11 mouse cellular contexts compared by ENCODE assay signal in the genomic region with DNA sequence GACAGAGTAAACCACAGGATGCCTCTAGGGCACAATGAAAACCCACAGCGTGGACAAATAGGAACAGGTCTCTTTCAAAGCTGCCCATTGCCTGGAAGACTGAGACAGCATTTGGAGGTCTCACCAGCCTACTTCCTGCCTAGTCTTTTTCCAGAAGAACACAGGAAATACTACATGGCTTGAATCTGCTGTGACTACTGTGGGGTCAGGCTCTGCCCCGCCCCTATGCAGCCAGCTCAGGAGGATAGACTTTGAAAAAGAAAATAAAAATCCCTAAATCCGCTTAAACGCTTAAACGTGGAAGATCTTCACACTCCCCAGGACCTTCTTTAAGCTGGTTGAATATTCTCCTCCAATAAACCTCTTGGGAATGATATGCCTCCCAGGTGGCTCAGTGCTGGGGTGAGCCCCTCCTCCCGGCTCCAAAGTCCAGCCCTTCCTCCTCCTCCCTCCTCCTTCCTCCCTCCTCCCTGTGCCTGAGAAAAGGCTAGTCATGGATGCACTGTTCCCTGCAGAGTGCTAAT. TPM values are rescaled to one million over a fixed set of nuclear protein-coding genes. Genes with fewer than 3 reads are reported as not detected.
DNase-seq lines count a peak whose midpoint lies in the region; ATAC-seq and TF ChIP-seq lines count a peak whose summit lies in the region.
"Had no signal": no experiment of that assay in that cellular context is flagged by ENCODE, and none has a peak within 500 bp of the region (broad histone marks: within the 10 kb centered on the region; RNA-seq: fewer than 3 reads in every experiment).

No protein-coding gene starts in this region.

- no peaks in the 10 kb centered on the region for H3K36me3 ChIP-seq in hindbrain, postnatal 0 days (ENCODE audit: insufficient read depth, low read length)
- no peaks in the 10 kb centered on the region for H3K36me3 ChIP-seq in hindbrain, embryonic 12.5 days
- no peaks in the 10 kb centered on the region for H3K36me3 ChIP-seq in kidney, embryonic 15.5 days
- H3K36me3 ChIP-seq in neural tube, embryonic 13.5 days = no peaks in the 10 kb centered on the region
- H3K36me3 ChIP-seq: liver, embryonic 15.5 days had no signal

- no peak for DNase-seq in hindbrain, postnatal 0 days (ENCODE audit: low spot score)
- DNase-seq in embryo, embryonic 9.5 days (ENCODE audit: extremely low spot score) = peak; percentile 25
- no peak for DNase-seq in T-cell, adult 2 months (ENCODE audit: low spot score)
- no peak for DNase-seq in thymus, postnatal 36 days
- DNase-seq in cerebellum, adult 9-10 months = no peak

- no peaks in the 10 kb centered on the region for H3K27me3 ChIP-seq in hindbrain, postnatal 0 days (ENCODE audit: insufficient read depth, low read length)
- H3K27me3 ChIP-seq in hindbrain, embryonic 12.5 days = no peaks in the 10 kb centered on the region
- no peaks in the 10 kb centered on the region for H3K27me3 ChIP-seq in kidney, embryonic 15.5 days
- no peaks in the 10 kb centered on the region for H3K27me3 ChIP-seq in neural tube, embryonic 13.5 days
- H3K27me3 ChIP-seq: liver, embryonic 15.5 days had no signal

- H3K4me1 ChIP-seq in hindbrain, postnatal 0 days (ENCODE audit: insufficient read depth, low read length) = no peaks in the 10 kb centered on the region; the same call in 1 of the 2 replicates
- H3K4me1 ChIP-seq in hindbrain, embryonic 12.5 days = peaks cover 6% of the 10 kb centered on the region
- H3K4me1 ChIP-seq in kidney, embryonic 15.5 days = peaks cover 20% of the 10 kb centered on the region
- peaks cover 29% of the 10 kb centered on the region for H3K4me1 ChIP-seq in neural tube, embryonic 13.5 days (replicated peaks)
- H3K4me1 ChIP-seq: liver, embryonic 15.5 days had no signal

- 0 out of 2 replicates have a peak overlapping the region, but pooled peaks have one; percentile 5 for H3K4me2 ChIP-seq in hindbrain, postnatal 0 days (ENCODE audit: low read depth, low read length)
- no peak overlapping the region for H3K4me2 ChIP-seq in hindbrain, embryonic 12.5 days (replicated peaks)
- H3K4me2 ChIP-seq in kidney, embryonic 15.5 days = peak overlapping the region; percentile 44
- no peak overlapping the region for H3K4me2 ChIP-seq in neural tube, embryonic 13.5 days
- H3K4me2 ChIP-seq: liver, embryonic 15.5 days had no signal

- ATAC-seq in hindbrain, postnatal 0 days = no peak
- ATAC-seq in hindbrain, embryonic 12.5 days (ENCODE audit: low FRiP score) = no peak; the same call in 1 of the 2 replicates
- ATAC-seq in kidney, embryonic 15.5 days (replicated peaks; ENCODE audit: low FRiP score) = peak; percentile 87
- ATAC-seq in neural tube, embryonic 13.5 days (ENCODE audit: low read depth) = no peak

- no peak overlapping the region for H3K4me3 ChIP-seq in hindbrain, postnatal 0 days (ENCODE audit: low read length)
- H3K4me3 ChIP-seq in hindbrain, embryonic 12.5 days = no peak overlapping the region
- peak overlapping the region; percentile 16 for H3K4me3 ChIP-seq in kidney, embryonic 15.5 days (replicated peaks)
- H3K4me3 ChIP-seq in neural tube, embryonic 13.5 days = no peak overlapping the region
- H3K4me3 ChIP-seq: liver, embryonic 15.5 days had no signal

- H3K9ac ChIP-seq in hindbrain, postnatal 0 days (replicated peaks; ENCODE audit: low read length) = no peak overlapping the region
- no peak overlapping the region for H3K9ac ChIP-seq in hindbrain, embryonic 12.5 days
- no peak overlapping the region for H3K9ac ChIP-seq in kidney, embryonic 15.5 days
- H3K9ac ChIP-seq in neural tube, embryonic 13.5 days = no peak overlapping the region
- H3K9ac ChIP-seq: liver, embryonic 15.5 days had no signal

- WGBS in hindbrain, postnatal 0 days = 24% methylated on average over 6 of the region's 6 CpGs
- 29% methylated on average over 6 of the region's 6 CpGs for WGBS in hindbrain, embryonic 12.5 days
- WGBS in kidney, embryonic 15.5 days = 13% methylated on average over 6 of the region's 6 CpGs
- WGBS in neural tube, embryonic 13.5 days = 16% methylated on average over 6 of the region's 6 CpGs

- no peak for TF ChIP-seq CTCF in hindbrain, postnatal 0 days (IDR thresholded peaks at IDR 0.05; ENCODE audit: low read depth)

- no peak overlapping the region for H3K27ac ChIP-seq in hindbrain, postnatal 0 days
- H3K27ac ChIP-seq in hindbrain, embryonic 12.5 days = no peak overlapping the region
- H3K27ac ChIP-seq in kidney, embryonic 15.5 days = peak overlapping the region; percentile 69
- 0 out of 2 replicates have a peak overlapping the region, but pooled peaks have one; percentile 9 for H3K27ac ChIP-seq in neural tube, embryonic 13.5 days (replicated peaks)
- H3K27ac ChIP-seq: liver, embryonic 15.5 days had no signal

- no peaks in the 10 kb centered on the region for H3K9me3 ChIP-seq in hindbrain, postnatal 0 days (ENCODE audit: low read length)
- H3K9me3 ChIP-seq in hindbrain, embryonic 12.5 days (replicated peaks) = no peaks in the 10 kb centered on the region
- no peaks in the 10 kb centered on the region for H3K9me3 ChIP-seq in kidney, embryonic 15.5 days (replicated peaks)
- H3K9me3 ChIP-seq in neural tube, embryonic 13.5 days = no peaks in the 10 kb centered on the region
- H3K9me3 ChIP-seq: liver, embryonic 15.5 days had no signal

RNA-seq across cellular contexts. Expression of gene Mapt, which starts 15.0 kb away (rescaled TPM):
- total RNA-seq in hindbrain, postnatal 0 days (2014; rRNA removed) = 473 and 516 TPM in 2 replicates
- polyA plus RNA-seq in hindbrain, postnatal 0 days (2015; fragmentation: Nextera tagmentation; extraction: Ambion mirVana) = 966 and 1,028 TPM in 2 replicates
- 235 and 248 TPM in 2 replicates for polyA plus RNA-seq in hindbrain, embryonic 12.5 days (2016; fragmentation: Nextera tagmentation; extraction: Ambion mirVana)
- polyA plus RNA-seq in kidney, embryonic 15.5 days (2015; fragmentation: Nextera tagmentation; extraction: Ambion mirVana) = 9.8 and 13.6 TPM in 2 replicates
- 665 and 688 TPM in 2 replicates for polyA plus RNA-seq in neural tube, embryonic 13.5 days (2015; fragmentation: Nextera tagmentation; extraction: Ambion mirVana)
- total RNA-seq: common myeloid progenitor, adult 5-6 weeks; hematopoietic stem cell, adult 5-6 weeks had no signal

Comparison
In these comparisons a context has a peak if more than half of its experiments do, and no peak if none do; other contexts are left out.
1. H3K4me2 ChIP-seq: peak in hindbrain, postnatal 0 days (single experiment) and kidney, embryonic 15.5 days (single experiment); none in hindbrain, embryonic 12.5 days (single experiment) and neural tube, embryonic 13.5 days (single experiment).
2. H3K27ac ChIP-seq: peak in kidney, embryonic 15.5 days (single experiment) and neural tube, embryonic 13.5 days (single experiment); none in hindbrain, postnatal 0 days (single experiment) and hindbrain, embryonic 12.5 days (single experiment).
3. RNA of gene Mapt, which starts 15.0 kb away (polyA plus RNA-seq): 966 to 1,028 TPM in hindbrain, postnatal 0 days, 665 to 688 TPM in neural tube, embryonic 13.5 days and 235 to 248 TPM in hindbrain, embryonic 12.5 days; 9.8 to 13.6 TPM in kidney, embryonic 15.5 days; every median in the first group is over 10 times any median in the second.